Mouse (Mus musculus): ENCODE results near the gene Prickle1.

The Prickle1 gene

DNA sequence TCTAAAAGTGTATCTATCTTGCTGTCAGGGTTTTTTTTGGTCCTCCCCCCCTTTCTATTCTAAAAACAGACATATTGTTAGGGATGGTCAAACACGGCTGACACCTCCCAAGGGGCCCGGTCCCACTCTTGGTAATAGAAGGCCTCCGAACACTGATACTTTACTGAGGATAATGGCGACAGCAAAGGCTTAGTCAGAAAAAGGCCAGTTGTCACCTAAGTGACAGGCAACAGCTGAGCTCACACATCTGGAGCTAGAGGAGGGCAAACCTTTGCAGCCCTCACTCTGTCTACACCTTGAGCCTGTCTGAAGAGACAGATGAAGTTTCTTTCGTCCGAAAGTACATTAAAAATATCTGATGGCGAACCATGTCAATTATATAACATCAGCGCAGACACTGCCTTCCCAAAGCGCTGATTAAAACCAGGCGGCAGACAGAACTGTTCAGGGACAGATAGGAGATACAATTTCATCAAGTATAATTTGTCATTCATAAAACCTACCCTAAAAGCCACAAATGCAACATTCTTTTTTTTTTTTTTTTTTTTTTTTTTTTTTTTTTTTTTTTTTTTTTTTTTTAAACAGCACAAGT is 1.3 kb downstream of the Prickle1 start:
- DNase-seq = no peak

DNA sequence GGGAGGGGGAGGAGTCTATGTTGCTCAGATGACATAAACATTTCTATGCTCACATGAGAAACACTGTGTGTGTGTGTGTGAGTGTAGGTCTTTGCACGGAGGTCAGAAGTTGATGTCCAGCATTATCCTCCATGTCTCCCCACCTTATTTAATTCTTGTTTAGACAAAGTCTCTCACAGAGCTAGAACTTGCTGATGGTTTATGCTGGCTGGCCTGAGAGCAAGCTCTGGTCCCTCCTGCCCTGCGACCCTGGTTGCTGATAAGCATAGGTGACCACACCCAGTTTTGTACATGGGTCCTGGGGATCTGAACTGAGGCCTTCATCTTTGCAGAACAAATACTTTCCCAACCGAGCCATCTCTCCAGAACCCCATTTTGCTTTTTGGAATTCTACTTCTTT is 3.1 kb downstream of the Prickle1 start:
- no peak for DNase-seq

DNA sequence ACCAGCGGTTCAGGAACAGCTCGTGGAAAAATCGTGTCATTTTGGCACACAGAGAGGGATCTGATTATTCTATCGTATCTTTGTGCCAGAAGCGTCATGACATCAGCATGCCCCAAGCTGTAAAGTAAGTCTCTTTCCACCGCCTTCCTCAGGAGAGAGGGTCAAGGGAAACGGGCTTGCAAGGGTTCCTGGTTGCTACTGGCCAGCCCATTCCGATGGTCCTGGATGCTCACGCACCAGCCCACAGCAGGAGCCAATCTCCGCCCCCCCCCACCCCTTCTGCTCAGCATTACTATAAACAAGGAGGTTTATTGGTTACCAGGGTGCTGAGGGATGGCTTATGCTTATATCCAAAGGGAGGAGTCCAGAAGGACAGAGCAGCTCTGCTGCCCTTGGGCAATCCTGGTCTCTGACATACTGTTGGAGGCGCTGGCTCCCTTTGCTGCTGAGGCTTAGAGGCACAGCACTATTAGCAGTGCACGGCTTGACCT is 3.8 kb downstream of the Prickle1 start:
- peak; percentile 30 to 57 for DNase-seq

DNA sequence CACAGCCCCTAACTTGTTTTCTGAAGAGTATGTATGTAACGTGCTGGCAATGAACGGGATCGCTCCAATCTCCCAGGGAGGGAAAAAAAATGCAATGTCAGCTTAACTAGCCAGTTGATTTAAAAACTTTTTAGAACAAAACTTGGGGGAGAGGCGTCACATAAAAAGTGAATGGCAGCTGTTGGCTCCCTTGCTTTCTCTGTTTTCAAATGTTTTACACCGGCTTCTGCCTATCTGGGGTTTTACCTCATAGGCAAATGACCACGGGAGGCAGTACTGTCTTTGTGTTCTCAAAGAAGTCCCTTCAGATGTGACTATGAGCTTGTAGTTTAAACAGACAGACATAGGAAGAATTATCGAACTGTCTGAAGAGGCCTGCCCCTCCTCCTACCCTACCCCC is 4.3 kb downstream of the Prickle1 start:
- no peak for DNase-seq

DNA sequence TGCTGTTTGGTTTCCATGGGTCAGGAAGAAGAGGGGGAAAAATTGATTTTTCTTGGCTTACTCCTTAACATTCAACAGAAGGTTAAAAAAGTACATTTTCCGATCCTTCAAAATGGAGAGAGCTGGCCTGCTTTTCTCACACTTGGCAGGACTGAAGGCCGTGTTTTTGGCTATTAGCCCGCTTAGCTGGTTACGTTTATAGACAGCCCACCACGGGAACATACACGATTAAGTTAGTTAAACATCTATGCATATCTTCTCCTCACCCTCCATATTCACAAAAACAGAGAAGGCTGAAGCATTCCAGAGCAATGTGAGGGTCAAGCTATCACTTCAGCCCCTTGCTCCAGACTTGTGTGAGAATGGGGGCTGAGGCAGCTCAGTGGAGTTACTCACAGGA is 7.3 kb downstream of the Prickle1 start:
- DNase-seq = no peak

DNA sequence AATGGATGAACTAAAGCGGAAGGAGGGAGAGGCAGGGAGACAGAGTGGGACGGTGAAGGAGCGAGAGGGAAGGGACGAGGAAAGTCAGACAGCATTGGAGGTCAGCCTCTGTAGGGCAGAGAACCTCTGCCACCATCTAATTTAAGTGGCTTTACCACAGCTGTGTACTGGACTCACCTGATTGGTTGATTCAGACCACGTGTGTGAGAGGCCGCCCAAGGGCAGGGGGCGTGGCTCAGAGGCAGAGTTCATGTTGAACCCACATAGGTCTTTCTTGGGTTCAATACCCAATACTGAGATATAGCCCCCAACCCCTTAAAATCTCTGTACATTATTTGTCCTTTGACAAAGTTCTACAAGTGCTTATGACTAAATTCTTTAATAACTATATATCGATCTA is 8.0 kb downstream of the Prickle1 start:
- DNase-seq = no peak

DNA sequence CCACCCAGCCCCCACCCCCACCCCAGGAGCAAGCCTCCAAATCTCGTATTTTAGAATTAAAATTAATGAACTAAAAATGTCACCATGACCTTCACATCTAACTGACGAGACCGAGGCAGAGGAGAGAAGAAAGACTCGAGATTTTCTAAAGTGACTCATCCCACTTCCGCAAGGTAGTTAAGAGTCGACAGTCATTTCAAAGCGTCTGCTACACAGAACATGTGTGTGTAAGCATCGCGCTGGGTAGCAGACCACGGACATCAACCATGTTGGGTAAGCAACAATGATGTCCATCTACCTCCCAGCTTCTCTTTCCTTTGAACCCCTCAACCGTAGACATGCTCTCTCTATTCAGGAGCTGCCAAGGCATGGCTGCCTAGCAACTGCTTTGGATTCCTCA is 12.6 kb downstream of the Prickle1 start:
- no peak for DNase-seq

DNA sequence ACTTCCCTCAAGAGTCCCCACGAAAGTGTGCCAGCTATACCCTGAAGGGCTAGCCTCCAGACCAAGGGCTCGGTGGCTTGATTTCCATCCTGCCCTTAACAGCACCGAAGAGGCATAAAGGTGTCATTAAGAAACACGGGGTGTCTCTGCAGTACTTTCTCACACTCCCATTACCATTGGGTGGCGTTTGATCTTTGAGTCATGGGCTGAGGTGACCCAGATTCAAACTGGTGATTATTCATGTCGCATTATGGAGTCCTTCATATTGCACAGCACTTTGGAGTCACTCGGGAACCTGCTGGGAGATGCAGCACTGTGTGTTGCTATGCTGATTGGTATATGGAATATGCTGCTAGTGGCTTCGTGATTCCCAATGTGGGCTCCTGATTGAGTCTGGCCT is 14.0 kb downstream of the Prickle1 start:
- DNase-seq = no peak

DNA sequence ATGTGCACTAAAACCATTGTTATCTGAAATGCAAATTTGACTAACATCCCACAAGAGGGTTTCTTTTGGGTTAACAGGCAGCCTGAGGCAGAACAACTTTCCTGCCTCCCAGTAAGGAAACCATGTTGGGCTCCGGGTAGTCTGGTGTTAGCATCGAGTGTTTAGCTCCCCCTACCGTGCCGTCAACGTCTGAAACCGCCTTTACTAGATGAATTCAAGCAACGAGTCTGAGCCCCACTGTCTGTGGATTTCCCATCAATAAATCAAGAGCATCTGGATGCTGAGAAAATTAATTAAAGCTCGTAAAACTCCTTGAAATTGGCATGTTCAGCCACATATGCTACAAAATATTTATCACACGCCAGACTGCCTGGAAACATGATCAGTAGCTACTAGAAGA is 15.8 kb downstream of the Prickle1 start:
- DNase-seq = peak; percentile 51 to 63

DNA sequence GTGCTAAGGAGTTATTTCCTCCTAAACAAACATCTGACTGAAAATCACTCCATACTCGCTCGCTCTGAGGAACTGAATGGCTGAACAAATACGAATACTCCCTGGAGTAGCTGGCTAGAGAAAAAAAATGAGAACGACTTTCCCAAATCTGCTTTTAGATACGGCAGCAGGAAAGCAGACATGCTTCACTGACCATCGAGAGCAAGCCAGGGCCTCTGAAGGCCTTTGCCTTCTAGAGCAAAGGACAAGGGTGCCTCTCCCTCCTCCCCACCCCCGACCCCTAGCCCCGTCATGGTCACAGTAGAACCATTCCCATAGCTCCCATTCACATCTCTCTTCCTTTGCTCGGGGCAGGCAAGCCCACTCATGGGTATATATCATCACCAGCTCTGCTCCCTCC is 16.6 kb downstream of the Prickle1 start:
- peak; percentile 37 to 72 for DNase-seq

DNA sequence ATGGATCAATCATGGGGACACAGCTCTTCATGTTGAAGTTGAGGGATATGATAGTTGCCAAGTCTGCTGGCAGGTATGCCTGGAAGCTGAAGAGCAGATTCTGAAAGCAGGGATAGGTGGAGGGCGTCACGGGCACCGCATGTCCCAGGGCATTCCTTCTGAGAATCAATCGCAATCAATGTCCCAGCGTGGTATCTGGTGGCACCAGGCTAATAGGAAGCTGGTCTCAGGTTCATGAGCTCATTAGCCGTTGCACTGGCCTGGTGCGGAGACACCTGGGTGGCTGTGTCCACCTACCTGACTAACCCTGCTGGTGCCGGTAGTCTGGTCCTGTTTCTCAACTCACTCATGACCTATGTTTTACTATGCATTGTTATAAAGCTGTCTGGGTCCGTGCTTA is 19.3 kb downstream of the Prickle1 start:
- no peak for DNase-seq

DNA sequence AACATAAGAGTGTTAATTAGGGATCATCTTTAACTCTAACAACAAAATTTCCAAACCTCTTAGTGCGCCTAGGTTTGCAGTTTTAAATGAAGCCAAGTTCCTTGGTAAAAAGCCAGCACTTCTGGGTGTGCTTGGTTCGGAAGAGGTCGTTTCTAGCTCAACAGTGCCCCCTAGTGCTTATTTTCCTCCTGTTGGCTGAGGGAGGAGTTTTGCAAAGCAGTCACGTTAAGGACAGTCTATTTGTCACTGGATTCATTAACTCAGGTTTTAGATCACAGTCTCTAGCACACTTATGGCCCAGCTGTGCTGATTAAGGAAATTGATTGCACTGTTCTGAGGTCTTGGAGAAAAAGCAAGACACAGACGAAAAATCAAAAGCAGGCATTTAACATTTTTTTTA is 19.8 kb downstream of the Prickle1 start:
- DNase-seq = peak; percentile 86 to 95

DNA sequence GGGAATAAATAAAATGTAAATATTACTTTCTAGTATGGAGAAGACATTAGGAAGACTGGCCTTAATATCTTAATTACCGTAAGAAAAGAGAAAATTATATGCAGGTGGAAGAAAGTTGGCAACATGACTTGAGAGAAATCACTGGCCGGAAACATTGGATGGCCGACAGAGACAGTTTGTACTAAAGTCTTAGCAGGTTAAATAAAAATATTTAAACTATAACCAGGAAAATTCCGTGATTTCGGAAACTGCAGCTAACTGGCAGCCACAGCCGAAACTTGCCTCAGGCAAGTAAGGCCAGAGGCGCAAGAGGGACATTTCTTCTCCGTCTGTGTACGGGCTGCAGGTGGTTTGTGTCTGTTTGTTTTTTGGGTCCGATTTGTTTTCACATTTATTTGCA is 22.8 kb downstream of the Prickle1 start:
- DNase-seq = no peak

DNA sequence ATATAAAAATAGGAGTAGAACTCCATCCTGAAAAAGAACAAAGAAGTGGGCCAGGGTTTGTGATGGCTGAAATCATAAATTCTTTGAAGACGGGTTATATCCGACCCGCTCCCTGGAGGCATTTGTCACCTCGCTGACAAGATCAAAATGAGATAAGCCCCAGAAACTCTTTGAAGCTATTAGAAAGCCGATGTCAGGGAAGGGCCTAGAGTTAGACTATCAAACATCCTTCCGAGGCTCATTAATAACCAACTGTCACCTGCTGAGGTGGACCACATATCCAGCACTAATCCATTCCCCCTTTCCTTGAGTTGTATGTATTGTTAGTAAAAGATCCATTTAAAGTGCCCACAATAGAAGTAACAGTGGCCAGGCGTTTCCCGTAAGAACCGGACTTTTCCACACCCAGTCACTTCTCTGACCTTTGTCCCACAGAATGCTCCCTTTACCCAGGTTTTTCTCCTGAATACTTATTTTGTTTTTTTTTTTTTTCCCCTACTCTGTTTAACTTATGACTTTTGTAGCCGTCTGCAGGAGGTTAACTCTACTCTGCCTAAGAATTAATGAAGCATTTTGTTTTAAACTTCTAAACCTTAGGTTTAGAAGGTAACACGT is 24.7 kb downstream of the Prickle1 start:
- peak in 1 of 2 experiments; percentile 32 for DNase-seq

DNA sequence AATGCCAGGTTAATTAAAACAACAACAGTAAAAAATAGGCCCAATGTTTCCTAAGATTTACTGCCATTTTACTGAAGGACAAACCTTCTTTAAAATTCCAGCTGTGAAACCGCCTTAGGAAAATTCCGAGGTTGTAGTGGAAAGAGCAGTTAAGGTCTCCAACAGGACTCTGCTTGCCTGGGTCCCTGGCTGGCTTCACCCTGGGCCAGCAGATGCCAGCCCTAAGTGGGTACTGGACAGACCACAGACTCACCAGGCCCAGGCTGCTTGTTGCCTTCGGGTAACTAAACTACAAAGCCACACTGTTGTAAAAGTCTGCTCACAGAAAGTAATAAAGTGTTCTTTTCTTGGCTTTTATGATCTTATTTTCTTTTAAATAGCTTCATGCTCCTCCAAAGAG is 26.8 kb downstream of the Prickle1 start:
- no peak for DNase-seq

DNA sequence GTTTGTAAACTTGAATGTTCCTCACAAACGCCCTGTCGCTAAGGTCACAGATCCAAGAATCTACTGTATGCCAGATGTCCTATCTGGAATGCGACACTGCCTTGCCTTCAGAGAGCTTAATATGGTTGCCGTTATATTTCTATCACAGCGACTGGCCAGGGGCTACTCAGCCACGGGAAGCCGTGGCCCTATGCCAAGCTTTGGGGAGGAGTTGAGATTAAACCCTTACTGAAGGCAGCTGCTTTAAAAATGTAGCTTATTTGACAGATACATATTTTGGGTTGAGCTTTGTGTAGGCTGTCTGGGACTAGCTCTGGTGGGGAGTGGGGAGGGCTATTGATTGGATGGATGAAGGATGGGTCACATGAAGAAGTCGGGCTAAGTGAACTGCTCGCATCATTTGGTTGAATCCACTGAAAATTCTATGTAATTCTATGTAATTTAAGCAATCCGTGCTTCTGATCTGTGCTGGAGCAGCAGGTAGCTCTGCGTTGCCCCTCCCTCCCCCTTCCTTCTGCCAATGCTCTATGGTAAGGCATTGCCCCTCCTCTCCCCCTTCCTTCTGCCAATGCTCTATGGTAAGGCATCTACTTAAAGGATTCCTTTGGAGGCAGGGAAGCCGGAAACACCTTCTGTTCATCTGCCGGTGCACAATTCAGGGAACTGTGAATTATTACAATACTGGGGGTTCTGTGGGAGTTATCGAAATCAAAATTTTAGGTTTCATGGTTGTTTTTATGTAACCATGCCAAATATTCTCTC is 28.0 kb downstream of the Prickle1 start:
- peak in 1 of 2 experiments; percentile 40 for DNase-seq

DNA sequence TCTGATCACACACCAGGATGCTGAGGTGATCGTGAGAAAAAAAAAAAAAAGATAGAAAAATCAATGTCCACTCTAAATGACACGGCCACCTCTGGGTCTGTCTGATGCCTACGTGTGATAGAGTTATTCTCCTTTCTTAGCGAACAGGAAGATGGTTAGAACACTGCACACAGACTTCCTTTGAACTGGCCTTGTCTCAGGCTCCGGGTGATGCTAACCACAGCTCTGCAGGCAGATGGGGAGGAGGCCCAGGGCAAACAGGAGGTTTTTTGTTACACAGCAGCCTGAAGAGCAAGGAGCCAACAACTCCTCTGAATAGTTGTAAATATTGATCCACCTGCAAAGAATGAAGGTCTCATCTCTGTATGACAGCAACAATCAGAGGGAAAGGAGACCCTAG is 32.2 kb downstream of the Prickle1 start:
- no peak for DNase-seq

DNA sequence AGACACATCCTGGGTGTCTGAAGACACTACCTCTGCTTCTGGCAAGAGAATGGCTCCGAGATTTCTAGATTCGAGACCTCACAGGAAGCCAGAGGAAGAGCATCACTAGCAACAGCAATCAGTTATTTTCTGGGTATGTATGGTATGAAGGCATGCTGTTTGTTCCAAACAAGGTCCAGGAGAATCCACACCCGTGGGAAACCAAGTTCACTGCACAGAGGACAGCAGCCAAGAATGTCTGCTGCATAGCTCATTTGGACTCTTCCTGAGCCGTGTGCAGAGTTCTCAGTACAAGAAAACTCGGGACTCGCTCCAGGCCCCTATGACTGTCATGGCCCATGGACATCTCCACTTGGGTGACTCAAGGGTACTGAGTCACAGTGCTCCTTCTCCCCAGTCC is 34.2 kb downstream of the Prickle1 start:
- no peak for DNase-seq

DNA sequence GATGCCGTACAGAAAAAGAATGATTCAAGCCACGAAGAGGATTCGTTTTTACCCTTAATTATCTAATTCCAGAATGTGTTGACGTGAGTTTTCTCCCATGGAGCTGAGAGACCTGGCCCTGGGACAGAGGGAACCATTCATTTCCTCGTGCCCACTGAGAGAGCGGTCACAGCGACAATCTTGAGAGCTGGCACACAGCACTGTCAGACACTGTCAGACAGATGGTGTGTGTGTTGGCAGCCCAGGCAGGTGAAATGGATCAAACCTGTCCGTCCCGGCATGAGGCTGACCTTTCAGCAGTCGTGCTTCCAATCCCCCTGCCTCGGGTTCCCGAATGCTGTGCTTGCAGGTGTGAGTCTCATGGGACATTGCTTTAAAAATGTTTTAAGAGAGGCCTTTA is 37.3 kb downstream of the Prickle1 start:
- no peak for DNase-seq

DNA sequence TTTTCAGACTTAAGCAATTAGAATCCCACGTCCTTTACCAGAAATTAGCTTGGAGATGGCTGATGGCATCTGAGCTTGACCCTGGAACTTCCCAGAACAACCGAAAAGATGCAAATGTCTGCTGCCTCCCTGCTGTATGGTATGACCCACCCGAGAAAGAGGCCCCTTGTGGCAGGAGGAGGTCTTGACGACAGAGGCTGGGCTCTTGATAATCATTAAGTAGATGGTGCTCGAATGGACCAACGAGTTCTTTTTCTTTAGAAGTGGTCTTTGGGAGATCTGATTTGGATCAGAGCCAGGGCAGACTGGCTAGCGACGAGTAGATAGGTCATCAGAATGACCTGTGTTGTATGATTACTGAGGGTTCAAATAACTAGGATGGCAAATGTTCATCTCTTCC is 40.0 kb downstream of the Prickle1 start:
- no peak for DNase-seq

DNA sequence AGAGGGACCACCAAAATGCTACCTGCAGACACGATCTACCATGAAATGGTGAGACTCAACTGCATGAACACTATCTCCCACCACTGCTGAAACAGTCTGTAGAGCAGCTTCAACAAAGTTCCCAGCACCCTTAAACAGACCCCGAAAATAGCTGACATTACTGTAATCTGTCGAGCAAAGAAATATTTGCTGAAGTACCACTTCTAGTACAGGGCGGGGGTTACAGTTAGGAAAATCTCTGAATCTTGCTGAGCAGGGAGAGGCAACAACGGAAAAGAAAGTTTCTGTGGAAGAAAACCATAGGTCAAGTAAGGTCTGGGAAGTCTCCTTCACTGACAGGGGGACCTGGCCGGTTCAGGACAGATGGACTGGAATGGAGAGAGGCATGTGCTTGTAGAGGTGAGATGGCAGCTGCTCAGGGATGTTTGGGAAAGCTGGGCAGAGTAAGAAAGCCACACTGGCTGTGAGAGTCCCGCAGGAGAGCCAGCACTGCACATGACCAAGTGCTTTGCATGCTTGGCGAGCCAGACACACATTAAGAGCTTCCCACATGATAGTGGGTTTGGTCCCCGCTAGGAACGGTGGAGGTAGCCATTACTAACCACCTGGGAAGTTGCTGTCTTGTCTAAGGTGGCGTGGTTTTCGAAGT is 41.4 kb downstream of the Prickle1 start:
- no peak for DNase-seq

DNA sequence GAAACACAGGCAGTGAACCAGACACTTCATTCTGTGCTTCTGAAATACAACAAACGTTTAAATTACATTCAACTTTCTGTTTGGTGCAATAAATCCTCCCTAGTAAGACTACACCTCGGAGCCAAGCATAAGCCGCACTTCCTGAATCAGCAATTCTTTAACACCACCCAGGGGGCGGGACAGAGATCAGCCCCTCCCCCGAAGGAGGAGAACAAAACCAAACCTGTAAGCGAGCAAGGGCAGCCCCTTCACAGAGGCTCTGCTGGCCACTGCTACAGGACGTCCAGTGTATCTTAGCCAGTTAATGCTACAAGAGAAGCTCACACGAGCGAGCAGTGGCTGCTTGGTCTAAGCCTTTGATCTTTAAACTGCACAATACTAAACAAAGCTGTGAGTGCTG is 43.5 kb downstream of the Prickle1 start:
- DNase-seq = peak; percentile 83 to 86

DNA sequence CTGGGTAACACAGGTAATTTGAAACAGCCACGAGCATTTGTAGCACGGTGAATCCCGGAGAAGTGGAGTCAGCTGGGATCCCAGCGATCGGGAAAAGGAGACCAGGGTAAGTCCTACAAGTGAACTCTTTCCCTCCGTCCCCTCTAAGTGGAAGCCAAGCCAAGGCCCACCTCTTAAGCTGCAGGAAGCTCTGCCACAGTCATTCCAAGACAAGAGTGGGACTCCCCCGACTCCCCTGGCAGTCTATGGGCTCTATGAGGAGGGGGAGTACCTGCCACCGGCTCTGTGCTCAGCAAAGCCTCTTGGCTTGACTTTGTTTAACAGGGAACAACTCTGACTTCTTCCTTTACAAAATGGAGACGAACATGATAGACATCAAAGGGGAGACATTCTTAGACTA is 47.4 kb downstream of the Prickle1 start:
- no peak for DNase-seq

DNA sequence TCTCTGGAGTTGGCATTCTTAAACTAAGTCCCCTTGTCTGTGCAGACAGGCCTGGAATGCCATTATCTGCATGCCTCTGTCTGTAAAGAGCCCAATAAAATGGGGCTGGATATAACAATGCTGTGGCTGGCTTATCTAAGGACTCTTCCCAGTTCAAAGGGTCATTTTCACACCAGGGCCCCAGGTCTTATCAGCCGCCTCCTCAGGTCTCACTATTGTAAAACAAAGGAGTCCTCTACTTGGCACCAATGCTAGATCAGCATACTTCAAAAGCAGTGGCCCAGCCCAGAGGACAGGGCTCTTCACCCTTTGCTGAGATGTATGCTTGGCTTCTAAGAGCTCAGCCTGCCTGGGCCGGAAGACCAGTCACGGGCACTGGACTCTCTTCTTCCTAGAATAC is 56.3 kb downstream of the Prickle1 start:
- no peak for DNase-seq
